ENCODE assay signal across 13 mouse cellular contexts in the genomic region with DNA sequence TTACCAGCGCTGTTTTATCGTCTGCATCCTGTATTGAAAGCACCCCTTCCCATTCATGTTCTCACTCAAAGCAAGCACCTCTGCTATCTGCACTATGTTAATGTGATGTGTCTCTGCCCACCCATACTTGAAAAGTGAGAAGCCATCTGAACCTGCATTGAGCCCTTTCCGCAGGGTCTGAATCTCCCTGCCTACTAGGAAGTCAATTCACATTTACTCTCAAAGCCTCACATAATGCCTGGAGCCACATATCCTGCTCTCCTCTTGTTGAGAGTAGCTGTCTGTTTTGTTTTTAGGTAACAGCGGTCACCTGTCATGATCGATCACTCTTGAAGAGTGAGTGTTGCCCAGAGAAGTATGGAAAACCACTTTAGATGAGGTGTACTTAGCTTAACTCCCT. TPM values are rescaled to one million over a fixed set of nuclear protein-coding genes. Genes with fewer than 3 reads are reported as not detected.
DNase-seq lines count a peak whose midpoint lies in the region; ATAC-seq lines count a peak whose summit lies in the region.
"Had no signal": no experiment of that assay in that cellular context is flagged by ENCODE, and none has a peak within 500 bp of the region (broad histone marks: within the 10 kb centered on the region; RNA-seq: fewer than 3 reads in every experiment).

No protein-coding gene starts in this region.

- 68% methylated on average over 5 of the region's 5 CpGs for WGBS in heart, embryonic 13.5 days
- 80% methylated on average over 5 of the region's 5 CpGs for WGBS in embryonic facial prominence, embryonic 12.5 days
- 80% methylated on average over 5 of the region's 5 CpGs for WGBS in hindbrain, embryonic 14.5 days
- 77% methylated on average over 5 of the region's 5 CpGs for WGBS in midbrain, embryonic 15.5 days

- H3K4me3 ChIP-seq in heart, embryonic 13.5 days = peak overlapping the region; percentile 84; the same call in 1 of the 2 replicates
- H3K4me3 ChIP-seq in embryonic facial prominence, embryonic 12.5 days = peak overlapping the region; percentile 97; the same call in 1 of the 2 replicates
- H3K4me3 ChIP-seq in hindbrain, embryonic 14.5 days (replicated peaks; ENCODE audit: low read length) = peak overlapping the region; percentile 96
- peak overlapping the region; percentile 90 for H3K4me3 ChIP-seq in midbrain, embryonic 15.5 days

- no peak for ATAC-seq in heart, embryonic 13.5 days (ENCODE audit: extremely low read depth, insufficient number of reproducible peaks, low FRiP score, low TSS enrichment)
- ATAC-seq in embryonic facial prominence, embryonic 12.5 days (ENCODE audit: insufficient number of reproducible peaks, insufficient read depth, low FRiP score, low TSS enrichment) = no peak
- no peak for ATAC-seq in hindbrain, embryonic 14.5 days (ENCODE audit: low FRiP score)
- no peak for ATAC-seq in midbrain, embryonic 15.5 days (replicated peaks)

- H3K9me3 ChIP-seq in heart, embryonic 13.5 days = no peaks in the 10 kb centered on the region
- H3K9me3 ChIP-seq in embryonic facial prominence, embryonic 12.5 days = no peaks in the 10 kb centered on the region
- no peaks in the 10 kb centered on the region for H3K9me3 ChIP-seq in hindbrain, embryonic 14.5 days (ENCODE audit: control insufficient read depth, low read length)
- no peaks in the 10 kb centered on the region for H3K9me3 ChIP-seq in midbrain, embryonic 15.5 days

- no peak overlapping the region for H3K27ac ChIP-seq in heart, embryonic 13.5 days (replicated peaks)
- no peak overlapping the region for H3K27ac ChIP-seq in embryonic facial prominence, embryonic 12.5 days
- no peak overlapping the region for H3K27ac ChIP-seq in hindbrain, embryonic 14.5 days
- no peak overlapping the region for H3K27ac ChIP-seq in midbrain, embryonic 15.5 days

- H3K4me2 ChIP-seq in heart, embryonic 13.5 days = peak overlapping the region; percentile 89
- peak overlapping the region; percentile 84 for H3K4me2 ChIP-seq in embryonic facial prominence, embryonic 12.5 days (replicated peaks)
- H3K4me2 ChIP-seq in hindbrain, embryonic 14.5 days (replicated peaks) = peak overlapping the region; percentile 76
- H3K4me2 ChIP-seq in midbrain, embryonic 15.5 days = peak overlapping the region; percentile 62

- DNase-seq in heart, adult 8-10 months (ENCODE audit: low spot score) = no peak
- no peak for DNase-seq in hindbrain, embryonic 14.5 days (ENCODE audit: low spot score)
- no peak for DNase-seq in urinary bladder, adult 18-20 months (ENCODE audit: low spot score in 2 of 2)
- DNase-seq in MN1 (ENCODE audit: low spot score) = no peak
- no peak for DNase-seq in layer of hippocampus, postnatal 25 days (ENCODE audit: extremely low spot score in 1 of 2, low spot score in 1 of 2)
- DNase-seq: adrenal gland, adult 8-10 months; cerebellum, adult 11-12 months; kidney, postnatal 14 days; left cerebral cortex, postnatal 4 days; lung, postnatal 36 days had no signal

- no peaks in the 10 kb centered on the region for H3K36me3 ChIP-seq in heart, embryonic 13.5 days
- no peaks in the 10 kb centered on the region for H3K36me3 ChIP-seq in embryonic facial prominence, embryonic 12.5 days
- H3K36me3 ChIP-seq in hindbrain, embryonic 14.5 days (replicated peaks; ENCODE audit: control insufficient read depth, insufficient read depth) = no peaks in the 10 kb centered on the region
- H3K36me3 ChIP-seq in midbrain, embryonic 15.5 days (replicated peaks) = no peaks in the 10 kb centered on the region

- peaks cover 19% of the 10 kb centered on the region for H3K4me1 ChIP-seq in heart, embryonic 13.5 days
- peaks cover 13% of the 10 kb centered on the region; the same call in 1 of the 2 replicates for H3K4me1 ChIP-seq in embryonic facial prominence, embryonic 12.5 days
- H3K4me1 ChIP-seq in hindbrain, embryonic 14.5 days (replicated peaks; ENCODE audit: control insufficient read depth, insufficient read depth, low read length) = peaks cover 40% of the 10 kb centered on the region
- peaks cover 39% of the 10 kb centered on the region for H3K4me1 ChIP-seq in midbrain, embryonic 15.5 days

- H3K9ac ChIP-seq in heart, embryonic 13.5 days = peak overlapping the region; percentile 98; the same call in 1 of the 2 replicates
- no peak overlapping the region for H3K9ac ChIP-seq in embryonic facial prominence, embryonic 12.5 days
- peak overlapping the region; percentile 18; the same call in 1 of the 2 replicates for H3K9ac ChIP-seq in hindbrain, embryonic 14.5 days
- H3K9ac ChIP-seq in midbrain, embryonic 15.5 days = peak overlapping the region; percentile 98; the same call in 1 of the 2 replicates

- no peaks in the 10 kb centered on the region; the same call in 1 of the 2 replicates for H3K27me3 ChIP-seq in heart, embryonic 13.5 days (replicated peaks)
- no peaks in the 10 kb centered on the region for H3K27me3 ChIP-seq in embryonic facial prominence, embryonic 12.5 days
- no peaks in the 10 kb centered on the region for H3K27me3 ChIP-seq in hindbrain, embryonic 14.5 days (ENCODE audit: control insufficient read depth, insufficient read depth, low read length)
- no peaks in the 10 kb centered on the region for H3K27me3 ChIP-seq in midbrain, embryonic 15.5 days (replicated peaks)

RNA-seq across cellular contexts. Expression of gene Dip2c, which starts 2.3 kb away (rescaled TPM):
- polyA plus RNA-seq in heart, embryonic 13.5 days (2015; fragmentation: Nextera tagmentation; extraction: Ambion mirVana) = 4.2 TPM in 2 replicates
- 10 to 100 TPM; 38.1 to 45.2 (median 41.7) TPM for total RNA-seq in heart, adult 8-10 months (2022)
- polyA plus RNA-seq in embryonic facial prominence, embryonic 12.5 days (2016; fragmentation: Nextera tagmentation; extraction: Ambion mirVana) = 8.1 and 8.6 TPM in 2 replicates
- polyA plus RNA-seq in hindbrain, embryonic 14.5 days (2014; fragmentation: Nextera tagmentation; extraction: Ambion mirVana) = 24.0 and 25.7 TPM in 2 replicates
- polyA plus RNA-seq in midbrain, embryonic 15.5 days (2015; fragmentation: Nextera tagmentation; extraction: Ambion mirVana) = 14.0 and 14.7 TPM in 2 replicates
- 10 to 100 TPM; 69.8 to 70.3 TPM for total RNA-seq in layer of hippocampus, postnatal 25 days (2021)
